In the genomic region with DNA sequence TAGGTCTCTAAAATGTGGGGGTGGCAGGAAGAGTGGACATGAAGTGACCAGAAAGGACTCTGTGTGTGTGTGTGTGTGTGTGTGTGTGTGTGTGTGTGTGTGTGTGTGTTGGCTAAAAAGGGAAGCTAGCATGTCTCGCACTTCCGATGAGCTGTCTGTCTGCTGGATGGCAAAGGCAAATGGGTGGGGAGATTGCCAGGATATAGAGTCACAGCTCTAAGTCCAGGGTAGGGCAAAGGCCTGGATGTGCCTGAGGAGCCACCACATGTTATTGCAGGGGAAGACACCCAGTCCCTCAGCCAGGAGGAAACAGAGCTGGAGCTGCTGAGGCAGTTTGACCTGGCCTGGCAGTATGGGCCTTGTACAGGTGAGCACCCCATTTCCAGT, we compare ENCODE assay signal across 8 mouse cellular contexts. TPM values are rescaled to one million over a fixed set of nuclear protein-coding genes. Genes with fewer than 3 reads are reported as not detected.
A peak's percentile ranks its signal among the peaks of the same experiment; 100 is the strongest.
DNase-seq lines count a peak whose midpoint lies in the region; ATAC-seq lines count a peak whose summit lies in the region.

No protein-coding gene starts in this region.

- no peaks in the 10 kb centered on the region for H3K9me3 ChIP-seq in kidney, embryonic 14.5 days (ENCODE audit: control insufficient read depth, low read length)
- no peaks in the 10 kb centered on the region for H3K9me3 ChIP-seq in lung, embryonic 15.5 days
- no peaks in the 10 kb centered on the region for H3K9me3 ChIP-seq in stomach, embryonic 16.5 days (replicated peaks; ENCODE audit: control insufficient read depth, low read length)

- H3K4me3 ChIP-seq in kidney, embryonic 14.5 days (ENCODE audit: low read length): peak overlapping the region; percentile 46
- H3K4me3 ChIP-seq in lung, embryonic 15.5 days: peak overlapping the region; percentile 52
- peak overlapping the region; percentile 59 for H3K4me3 ChIP-seq in stomach, embryonic 16.5 days (replicated peaks; ENCODE audit: low read length)

- peak overlapping the region; percentile 53; the same call in 1 of the 2 replicates for H3K27ac ChIP-seq in kidney, embryonic 14.5 days (ENCODE audit: low read depth, low read length)
- H3K27ac ChIP-seq in lung, embryonic 15.5 days: peak overlapping the region; percentile 87
- peak overlapping the region; percentile 86 for H3K27ac ChIP-seq in stomach, embryonic 16.5 days (ENCODE audit: low read length)

- H3K9ac ChIP-seq in kidney, embryonic 14.5 days (ENCODE audit: low read depth, low read length): peak overlapping the region; percentile 44; the same call in 1 of the 2 replicates
- H3K9ac ChIP-seq in lung, embryonic 15.5 days: peak overlapping the region; percentile 40
- H3K9ac ChIP-seq in stomach, embryonic 16.5 days (ENCODE audit: low read length): peak overlapping the region; percentile 78

- peak overlapping the region; percentile 51 for H3K4me2 ChIP-seq in kidney, embryonic 14.5 days (replicated peaks; ENCODE audit: low read depth, low read length)
- peak overlapping the region; percentile 71 for H3K4me2 ChIP-seq in lung, embryonic 15.5 days
- peak overlapping the region; percentile 85 for H3K4me2 ChIP-seq in stomach, embryonic 16.5 days (ENCODE audit: low read depth, low read length)

- ATAC-seq in kidney, embryonic 14.5 days (ENCODE audit: low FRiP score, low TSS enrichment): 0 out of 2 replicates have a peak, but pooled peaks have one; percentile 1
- ATAC-seq in granulocyte monocyte progenitor cell, adult 5-6 weeks (replicated peaks; ENCODE audit: poor library complexity, severe bottlenecking): peak; percentile 19
- ATAC-seq in lung, embryonic 15.5 days (ENCODE audit: borderline replicate concordance, extremely low read depth, low FRiP score, low TSS enrichment): no peak
- 0 out of 2 replicates have a peak, but pooled peaks have one; percentile 3 for ATAC-seq in stomach, embryonic 16.5 days (ENCODE audit: insufficient read depth, low FRiP score)

- 43% methylated on average over 2 of the region's 2 CpGs for WGBS in kidney, embryonic 14.5 days
- WGBS in lung, embryonic 15.5 days: 35% methylated on average over 2 of the region's 2 CpGs
- WGBS in stomach, embryonic 16.5 days: 16% methylated on average over 2 of the region's 2 CpGs

- no peaks in the 10 kb centered on the region for H3K36me3 ChIP-seq in kidney, embryonic 14.5 days (ENCODE audit: control insufficient read depth, insufficient read depth, low read length)
- no peaks in the 10 kb centered on the region for H3K36me3 ChIP-seq in lung, embryonic 15.5 days
- no peaks in the 10 kb centered on the region for H3K36me3 ChIP-seq in stomach, embryonic 16.5 days (ENCODE audit: control insufficient read depth, insufficient read depth, low read length)

- no peaks in the 10 kb centered on the region for H3K27me3 ChIP-seq in kidney, embryonic 14.5 days (ENCODE audit: control insufficient read depth, insufficient read depth, low read length)
- H3K27me3 ChIP-seq in lung, embryonic 15.5 days: peaks cover 14% of the 10 kb centered on the region; the same call in 1 of the 2 replicates
- H3K27me3 ChIP-seq in stomach, embryonic 16.5 days (ENCODE audit: control insufficient read depth, insufficient read depth, low read length): no peaks in the 10 kb centered on the region

- no peak for DNase-seq in kidney, adult 11 months
- peak; percentile 47 for DNase-seq in MN1 (ENCODE audit: low spot score)
- DNase-seq in thymus, postnatal 25 days: no peak
- DNase-seq in kidney, postnatal 10 days: no peak

- H3K4me1 ChIP-seq in kidney, embryonic 14.5 days (ENCODE audit: control insufficient read depth, insufficient read depth, low read length): peaks cover 23% of the 10 kb centered on the region
- peaks cover 24% of the 10 kb centered on the region for H3K4me1 ChIP-seq in lung, embryonic 15.5 days
- peaks cover 22% of the 10 kb centered on the region for H3K4me1 ChIP-seq in stomach, embryonic 16.5 days (ENCODE audit: control insufficient read depth, insufficient read depth, low read length)

RNA-seq across cellular contexts. Expression of a gene that starts 0.5 kb away (rescaled TPM):
- 26.4 and 28.2 TPM in 2 replicates for polyA plus RNA-seq in kidney, embryonic 14.5 days (2014; fragmentation: Nextera tagmentation; extraction: Ambion mirVana)
- total RNA-seq in granulocyte monocyte progenitor cell, adult 5-6 weeks (2014; fragmentation: Nextera tagmentation): 68.6 and 117 TPM in 2 replicates
- total RNA-seq in granulocyte monocyte progenitor cell, adult 5-6 weeks (2017): 69.5 and 92.0 TPM in 2 replicates
- 27.6 and 32.4 TPM in 2 replicates for polyA plus RNA-seq in lung, embryonic 15.5 days (2015; fragmentation: Nextera tagmentation; extraction: Ambion mirVana)
- 36.3 and 38.0 TPM in 2 replicates for polyA plus RNA-seq in stomach, embryonic 16.5 days (2015; fragmentation: Nextera tagmentation; extraction: Ambion mirVana)

RNA-seq across cellular contexts. Expression of a gene that starts 18.0 kb away (rescaled TPM):
- not detected in 2 replicates for polyA plus RNA-seq in kidney, embryonic 14.5 days (2014; fragmentation: Nextera tagmentation; extraction: Ambion mirVana)
- total RNA-seq in granulocyte monocyte progenitor cell, adult 5-6 weeks (2014; fragmentation: Nextera tagmentation): not detected in 2 replicates
- total RNA-seq in granulocyte monocyte progenitor cell, adult 5-6 weeks (2017): not detected in 2 replicates
- polyA plus RNA-seq in lung, embryonic 15.5 days (2015; fragmentation: Nextera tagmentation; extraction: Ambion mirVana): not detected in 2 replicates
- not detected in 2 replicates for polyA plus RNA-seq in stomach, embryonic 16.5 days (2015; fragmentation: Nextera tagmentation; extraction: Ambion mirVana)

RNA-seq across cellular contexts. Expression of a gene that starts 18.1 kb away (rescaled TPM):
- 5.7 and 5.9 TPM in 2 replicates for polyA plus RNA-seq in kidney, embryonic 14.5 days (2014; fragmentation: Nextera tagmentation; extraction: Ambion mirVana)
- 6.8 and 7.4 TPM in 2 replicates for total RNA-seq in granulocyte monocyte progenitor cell, adult 5-6 weeks (2014; fragmentation: Nextera tagmentation)
- 0.67 and 1.8 TPM in 2 replicates for total RNA-seq in granulocyte monocyte progenitor cell, adult 5-6 weeks (2017)
- 4.7 and 5.5 TPM in 2 replicates for polyA plus RNA-seq in lung, embryonic 15.5 days (2015; fragmentation: Nextera tagmentation; extraction: Ambion mirVana)
- polyA plus RNA-seq in stomach, embryonic 16.5 days (2015; fragmentation: Nextera tagmentation; extraction: Ambion mirVana): 5.3 and 6.3 TPM in 2 replicates

RNA-seq across cellular contexts. Expression of a gene that starts 30.7 kb away (rescaled TPM):
- polyA plus RNA-seq in kidney, embryonic 14.5 days (2014; fragmentation: Nextera tagmentation; extraction: Ambion mirVana): 34.7 and 39.5 TPM in 2 replicates
- 27.8 and 41.3 TPM in 2 replicates for total RNA-seq in granulocyte monocyte progenitor cell, adult 5-6 weeks (2014; fragmentation: Nextera tagmentation)
- 16.0 and 16.3 TPM in 2 replicates for total RNA-seq in granulocyte monocyte progenitor cell, adult 5-6 weeks (2017)
- 32.5 and 34.7 TPM in 2 replicates for polyA plus RNA-seq in lung, embryonic 15.5 days (2015; fragmentation: Nextera tagmentation; extraction: Ambion mirVana)
- polyA plus RNA-seq in stomach, embryonic 16.5 days (2015; fragmentation: Nextera tagmentation; extraction: Ambion mirVana): 26.2 and 26.7 TPM in 2 replicates

RNA-seq across cellular contexts. Expression of a gene that starts 36.8 kb away (rescaled TPM):
- 10.7 and 13.0 TPM in 2 replicates for polyA plus RNA-seq in kidney, embryonic 14.5 days (2014; fragmentation: Nextera tagmentation; extraction: Ambion mirVana)
- total RNA-seq in granulocyte monocyte progenitor cell, adult 5-6 weeks (2014; fragmentation: Nextera tagmentation): 17.7 and 25.9 TPM in 2 replicates
- 10.8 and 22.0 TPM in 2 replicates for total RNA-seq in granulocyte monocyte progenitor cell, adult 5-6 weeks (2017)
- 15.2 and 16.9 TPM in 2 replicates for polyA plus RNA-seq in lung, embryonic 15.5 days (2015; fragmentation: Nextera tagmentation; extraction: Ambion mirVana)
- 44.5 and 53.2 TPM in 2 replicates for polyA plus RNA-seq in stomach, embryonic 16.5 days (2015; fragmentation: Nextera tagmentation; extraction: Ambion mirVana)
